Mouse (Mus musculus) MEL (cell line): Measurements from ENCODE around the gene 0610010F05Rik. TPM values are rescaled to one million over a fixed set of nuclear protein-coding genes. Genes with fewer than 3 reads are reported as not detected.

Source experiments
- DNase-seq: peaks from one replicate; pipeline ENCODE4 v3.0.0; 2011; ENCODE audit warnings: low read depth, low spot score
- H3K27ac ChIP-seq: 2 replicates; pipeline ENCODE4 v1.5.1; 2012; ENCODE audit warnings: low read depth, mild to moderate bottlenecking, control low read depth, low read length, moderate library complexity; ENCODE audit not compliant: control insufficient read depth
- H3K27me3 ChIP-seq, 2 experiments: fragments of 150-350 bp in 1 of 2; sonication (generic) in 1 of 2; 2 replicates each; pipeline ENCODE4 v1.6.1; 2012; ENCODE audit warnings: low read length in 2 of 2, mild to moderate bottlenecking in 2 of 2, improper control_type of control experiment in 1 of 2, moderate library complexity in 1 of 2; ENCODE audit not compliant: insufficient read depth in 2 of 2, control insufficient read depth in 1 of 2
- H3K36me3 ChIP-seq, 2 experiments: 2 replicates each; pipeline ENCODE4 v1.6.1; 2012 to 2014; ENCODE audit warnings: low read length in 2 of 2, improper control_type of control experiment in 1 of 2, inconsistent platforms in 1 of 2, mild to moderate bottlenecking in 1 of 2; ENCODE audit not compliant: insufficient read depth in 2 of 2, control insufficient read depth in 1 of 2
- H3K4me1 ChIP-seq, 2 experiments: fragments of 150-350 bp in 1 of 2; sonication (generic) in 1 of 2; 2 replicates each; pipeline ENCODE4 v1.6.1; 2012; ENCODE audit warnings: low read length in 2 of 2, improper control_type of control experiment in 1 of 2, mild to moderate bottlenecking in 1 of 2; ENCODE audit not compliant: insufficient read depth in 2 of 2, control insufficient read depth in 1 of 2
- H3K4me3 ChIP-seq, 2 experiments: fragments of 150-350 bp in 1 of 2; sonication (generic) in 1 of 2; 2 replicates each; pipeline ENCODE4 v1.5.1; 2012; ENCODE audit warnings: low read depth in 2 of 2, low read length in 2 of 2, mild to moderate bottlenecking in 2 of 2, moderate library complexity in 2 of 2, control low read depth in 1 of 2, improper control_type of control experiment in 1 of 2; ENCODE audit not compliant: control insufficient read depth in 1 of 2, insufficient read depth in 1 of 2
- H3K79me2 ChIP-seq: 2 replicates; pipeline ENCODE4 v1.6.1; 2012; ENCODE audit warnings: mild to moderate bottlenecking, low read length, moderate library complexity; ENCODE audit not compliant: control insufficient read depth, poor library complexity, insufficient read depth
- H3K9ac ChIP-seq: 2 replicates; pipeline ENCODE4 v1.6.1; 2012; ENCODE audit warnings: low read depth, mild to moderate bottlenecking, control low read depth, low read length, moderate library complexity; ENCODE audit not compliant: control insufficient read depth, poor library complexity, severe bottlenecking
- H3K9me3 ChIP-seq: fragments of 150-350 bp; sonication (generic); replicated peaks from 2 replicates; pipeline ENCODE4 v1.6.1; 2012; ENCODE audit warnings: mild to moderate bottlenecking, low read length, improper control_type of control experiment, moderate library complexity; ENCODE audit not compliant: insufficient read depth
- BHLHE40 ChIP-seq: IDR thresholded peaks from 2 replicates; pipeline ENCODE4 v1.6.1; 2012; ENCODE audit warnings: low read depth, mild to moderate bottlenecking, inconsistent platforms, low read length, improper control_type of control experiment, borderline replicate concordance
- E2F4 ChIP-seq: IDR thresholded peaks from 2 replicates; pipeline ENCODE4 v1.6.1; 2011; ENCODE audit warnings: low read depth, low read length, improper control_type of control experiment, borderline replicate concordance
- ELF1 ChIP-seq: IDR thresholded peaks from 2 replicates; pipeline ENCODE4 v1.6.1; 2014; ENCODE audit warnings: low read depth, mild to moderate bottlenecking, inconsistent platforms, low read length, improper control_type of control experiment, moderate library complexity
- EP300 ChIP-seq, 2 experiments: IDR thresholded peaks; 2 replicates each; pipeline ENCODE4 v1.6.1; 2011; ENCODE audit warnings: improper control_type of control experiment in 2 of 2, low read length in 2 of 2, low read depth in 1 of 2, mild to moderate bottlenecking in 1 of 2
- ETS1 ChIP-seq: IDR thresholded peaks from 2 replicates; pipeline ENCODE4 v1.6.1; 2012; ENCODE audit warnings: low read depth, mild to moderate bottlenecking, inconsistent platforms, low read length, improper control_type of control experiment, moderate library complexity
- GABPA ChIP-seq: IDR thresholded peaks from 2 replicates; pipeline ENCODE4 v1.6.1; 2012; ENCODE audit warnings: low read depth, mild to moderate bottlenecking, inconsistent platforms, low read length, improper control_type of control experiment, moderate library complexity
- GATA1 ChIP-seq: IDR thresholded peaks from 2 replicates; pipeline ENCODE4 v1.6.1; 2011; ENCODE audit warnings: low read depth, low read length, improper control_type of control experiment
- HCFC1 ChIP-seq: IDR thresholded peaks from 2 replicates; pipeline ENCODE4 v1.6.1; 2012; ENCODE audit warnings: low read depth, mild to moderate bottlenecking, inconsistent platforms, low read length, improper control_type of control experiment, moderate library complexity
- MXI1 ChIP-seq: IDR thresholded peaks from 2 replicates; pipeline ENCODE4 v1.6.1; 2011; ENCODE audit warnings: mild to moderate bottlenecking, low read depth, low read length, improper control_type of control experiment
- MYB ChIP-seq: IDR thresholded peaks from 2 replicates; pipeline ENCODE4 v1.6.1; 2011; ENCODE audit warnings: mild to moderate bottlenecking, low read depth, low read length, improper control_type of control experiment
- POLR2A ChIP-seq, 2 experiments: IDR thresholded peaks; 2 replicates each; pipeline ENCODE4 v1.6.1; 2011 to 2012; ENCODE audit warnings: low read length in 2 of 2, mild to moderate bottlenecking in 2 of 2, control low read depth in 1 of 2, improper control_type of control experiment in 1 of 2, low read depth in 1 of 2, moderate library complexity in 1 of 2; ENCODE audit not compliant: control insufficient read depth in 1 of 2, insufficient read depth in 1 of 2, poor library complexity in 1 of 2
- POLR2AphosphoS5 ChIP-seq: IDR thresholded peaks from 2 replicates; pipeline ENCODE4 v1.6.1; 2012; ENCODE audit warnings: low read depth, borderline replicate concordance, mild to moderate bottlenecking, inconsistent platforms, low read length, moderate library complexity, mixed read lengths
- RAD21 ChIP-seq: IDR thresholded peaks from 2 replicates; pipeline ENCODE4 v1.6.1; 2011; ENCODE audit warnings: mild to moderate bottlenecking, low read depth, low read length, improper control_type of control experiment
- RCOR1 ChIP-seq: IDR thresholded peaks from 2 replicates; pipeline ENCODE4 v1.6.1; 2012; ENCODE audit warnings: low read depth, mild to moderate bottlenecking, inconsistent platforms, low read length, improper control_type of control experiment
- TAL1 ChIP-seq: IDR thresholded peaks from 2 replicates; pipeline ENCODE4 v1.6.1; 2012; ENCODE audit warnings: mild to moderate bottlenecking, inconsistent platforms, low read length, moderate library complexity, mixed read lengths
- TCF12 ChIP-seq: IDR thresholded peaks from 2 replicates; pipeline ENCODE4 v1.6.1; 2014; ENCODE audit warnings: low read depth, mild to moderate bottlenecking, inconsistent platforms, low read length, improper control_type of control experiment, moderate library complexity
- USF1 ChIP-seq: IDR thresholded peaks from 2 replicates; pipeline ENCODE4 v1.6.1; 2014; ENCODE audit warnings: low read depth, mild to moderate bottlenecking, inconsistent platforms, low read length, improper control_type of control experiment, moderate library complexity
- USF2 ChIP-seq, 2 experiments: IDR thresholded peaks; 2 replicates each; pipeline ENCODE4 v1.6.1; 2011 to 2012; ENCODE audit warnings: improper control_type of control experiment in 2 of 2, low read length in 2 of 2, borderline replicate concordance in 1 of 2, inconsistent platforms in 1 of 2, low read depth in 1 of 2, mild to moderate bottlenecking in 1 of 2; ENCODE audit not compliant: insufficient read depth in 1 of 2
- ZC3H11A ChIP-seq: IDR thresholded peaks from 2 replicates; pipeline ENCODE4 v1.6.1; 2012; ENCODE audit warnings: low read depth, mild to moderate bottlenecking, inconsistent platforms, low read length, improper control_type of control experiment
- ZNF384 ChIP-seq: IDR thresholded peaks from 2 replicates; pipeline ENCODE4 v1.6.1; 2012; ENCODE audit warnings: low read depth, mild to moderate bottlenecking, inconsistent platforms, low read length, improper control_type of control experiment
- polyA plus RNA-seq, 2 experiments: library from polyadenylated mRNA; stranded (reverse) in 1 of 2; unstranded in 1 of 2; fragments of >175 nt in 1 of 2; fragments of >200 nt in 1 of 2; gene quantifications; 2 replicates each; pipeline versions ENCODE4 v1.2.1 to v1.2.4; 2012; ENCODE audit warnings: low replicate concordance in 2 of 2, low read depth in 1 of 2; ENCODE audit not compliant: insufficient read length in 2 of 2, insufficient read depth in 1 of 2, missing spikeins in 1 of 2
- total RNA-seq: library from RNA; depleted of rRNA; stranded (reverse); fragments of 300-350 nt; gene quantifications from 2 replicates; pipeline ENCODE4 v1.2.3, GENCODE M21; 2012

The 0610010F05Rik gene
- total and polyA plus RNA-seq, 3 experiments: 13.8 to 156 (median 14.1) TPM

GRCm38 (mm10) chr11:23557039-23557630 is 76.3 kb downstream of the 0610010F05Rik start:
- Histone ChIP-seq H3K27me3 (no peaks in the 10 kb centered on the region), H3K36me3 (no peaks in the 10 kb centered on the region), H3K9me3 (no peaks in the 10 kb centered on the region), H3K79me2 (no peaks in the 10 kb centered on the region), H3K4me1 (no peaks in the 10 kb centered on the region), H3K27ac (no peak overlapping the region), H3K4me3 (no peak overlapping the region), H3K9ac (no peak overlapping the region)
- no peak for DNase-seq
- no peak for TF ChIP-seq GABPA
- 0 out of 2 replicates have a peak, but pooled peaks have one; percentile 61 for TF ChIP-seq ZNF384

- Histone ChIP-seq H3K4me1 (peaks cover 3 to 4% of the 10 kb centered on the region in 2 experiments; a peak in 3 of 4 replicates), H3K9me3 (no peaks in the 10 kb centered on the region), H3K27me3 (no peaks in the 10 kb centered on the region), H3K4me3 (no peak overlapping the region), H3K9ac (no peak overlapping the region), H3K79me2 (no peaks in the 10 kb centered on the region), H3K36me3 (no peaks in the 10 kb centered on the region), H3K27ac (no peak overlapping the region)
- TF ChIP-seq POLR2AphosphoS5: no peak
- peak in 1 of 2 experiments; percentile 61; a peak in 1 of 4 replicates for TF ChIP-seq EP300 (IDR thresholded peaks at IDR 0.05; ENCODE audit: low read depth in 1 of 2, low read length in 2 of 2)
- no peak for TF ChIP-seq ELF1
- peak; percentile 64; the same call in 1 of the 2 replicates for TF ChIP-seq TCF12
- TF ChIP-seq ETS1: no peak
- TF ChIP-seq MYB: 0 out of 2 replicates have a peak, but pooled peaks have one; percentile 28
- peak; percentile 34 for DNase-seq
Measured at GRCm38 (mm10) chr11:23537446-23537845, 96.0 kb downstream of the 0610010F05Rik start.

- Histone ChIP-seq H3K9me3 (no peaks in the 10 kb centered on the region; the same call in 1 of the 2 replicates), H3K4me3 (no peak within 1 kb of the TSS), H3K27ac (no peak within 1 kb of the TSS), H3K4me1 (no peaks in the 10 kb centered on the region)
- TF ChIP-seq USF2 (IDR thresholded peaks at IDR 0.05; ENCODE audit: borderline replicate concordance in 1 of 2, insufficient read depth in 1 of 2, low read depth in 1 of 2, low read length in 2 of 2): no peak
- TF ChIP-seq TCF12: no peak
- no peak for TF ChIP-seq RCOR1
- TF ChIP-seq TAL1: no peak
- no peak for TF ChIP-seq ZC3H11A
- TF ChIP-seq POLR2A (IDR thresholded peaks at IDR 0.05; ENCODE audit: control insufficient read depth in 1 of 2, insufficient read depth in 1 of 2, low read depth in 1 of 2, low read length in 2 of 2, poor library complexity in 1 of 2): no peak
- no peak for TF ChIP-seq USF1
- no peak for TF ChIP-seq GATA1
- TF ChIP-seq EP300 (IDR thresholded peaks at IDR 0.05; ENCODE audit: low read depth in 1 of 2, low read length in 2 of 2): no peak
- no peak for TF ChIP-seq E2F4
- no peak for TF ChIP-seq BHLHE40
- no peak for TF ChIP-seq RAD21
- no peak for TF ChIP-seq ETS1
- TF ChIP-seq POLR2AphosphoS5: no peak
- TF ChIP-seq HCFC1: no peak
- TF ChIP-seq MXI1: no peak
- TF ChIP-seq, all 39 proteins: peak for 0
- Histone ChIP-seq H3K9ac (no peak within 1 kb of the TSS), H3K79me2 (no peaks in the 10 kb centered on the region), H3K27me3 (no peaks in the 10 kb centered on the region), H3K36me3 (no peaks in the 10 kb centered on the region)
- DNase-seq: no peak
Measured at GRCm38 (mm10) chr11:23520473-23521205, 112.8 kb downstream of the 0610010F05Rik start, which contains the start of gene 1700093K21Rik. 1700093K21Rik (minus strand) TSS chr11:23521155.
